Mouse (Mus musculus): ENCODE measurements around the gene Apba1. TPM values are rescaled to one million over a fixed set of nuclear protein-coding genes. Genes with fewer than 3 reads are reported as not detected.

The Apba1 gene
- polyA plus RNA-seq, 1 experiment from 2014 or later, result 0.46 TPM

DNA sequence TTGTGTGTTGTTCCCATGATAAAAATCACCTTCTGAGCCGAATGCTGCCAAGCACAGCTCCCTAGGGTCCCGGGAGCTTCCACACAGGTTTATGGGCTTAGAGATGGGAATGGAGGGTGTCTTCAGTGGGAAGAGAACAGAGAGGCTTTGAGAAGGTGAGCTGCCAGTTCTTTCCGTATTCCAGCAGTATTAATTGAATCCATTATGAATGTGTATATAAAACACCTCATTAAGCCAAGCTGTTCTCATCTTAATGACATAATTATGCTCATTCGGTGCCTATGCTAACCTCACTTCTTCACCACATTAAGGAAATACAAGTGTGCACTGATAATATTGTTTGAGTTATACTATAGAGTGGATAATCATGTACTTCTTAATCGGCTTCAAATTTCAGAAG is 147.1 kb downstream of the Apba1 start:
- Histone ChIP-seq H3K27me3 (ENCODE audit: control insufficient read depth, insufficient read depth, low read length) (no peaks in the 10 kb centered on the region), H3K9me3 (ENCODE audit: control insufficient read depth, low read length) (no peaks in the 10 kb centered on the region), H3K9ac (ENCODE audit: low read length) (no peak overlapping the region), H3K4me1 (ENCODE audit: control insufficient read depth in 2 of 2, insufficient read depth in 2 of 2, low read length in 2 of 2) (peaks cover 3 to 4% of the 10 kb centered on the region in 2 experiments; a peak in 2 of 4 replicates), H3K4me2 (ENCODE audit: low read length) (no peak overlapping the region), H3K27ac (replicated peaks in 1 of 2; ENCODE audit: control insufficient read depth in 1 of 2, insufficient read depth in 1 of 2, low read depth in 2 of 2, low read length in 2 of 2) (no peak overlapping the region), H3K4me3 (ENCODE audit: control insufficient read depth in 1 of 2, insufficient read depth in 1 of 2, low read depth in 1 of 2, low read length in 2 of 2) (no peak overlapping the region), H3K36me3 (ENCODE audit: control insufficient read depth, insufficient read depth, low read length) (no peaks in the 10 kb centered on the region)
- WGBS, result 82% methylated on average over 5 of the region's 5 CpGs
- no peak for ATAC-seq (ENCODE audit: insufficient number of reproducible peaks, insufficient read depth, low FRiP score, low read depth)

- no peak overlapping the region for H3K4me2 ChIP-seq (ENCODE audit: low read length)
- no peak overlapping the region for H3K27ac ChIP-seq (replicated peaks in 1 of 2; ENCODE audit: control insufficient read depth in 1 of 2, insufficient read depth in 1 of 2, low read depth in 2 of 2, low read length in 2 of 2)
- no peaks in the 10 kb centered on the region for H3K36me3 ChIP-seq (ENCODE audit: control insufficient read depth, insufficient read depth, low read length)
- 34% methylated on average over 4 of the region's 4 CpGs for WGBS
- H3K27me3 ChIP-seq (ENCODE audit: control insufficient read depth, insufficient read depth, low read length), result no peaks in the 10 kb centered on the region
- no peaks in the 10 kb centered on the region for H3K9me3 ChIP-seq (ENCODE audit: control insufficient read depth, low read length)
- no peak for ATAC-seq (ENCODE audit: insufficient number of reproducible peaks, insufficient read depth, low FRiP score, low read depth)
- peaks cover 3 to 4% of the 10 kb centered on the region in 2 experiments; a peak in 2 of 4 replicates for H3K4me1 ChIP-seq (ENCODE audit: control insufficient read depth in 2 of 2, insufficient read depth in 2 of 2, low read length in 2 of 2)
- no peak overlapping the region for H3K4me3 ChIP-seq (ENCODE audit: control insufficient read depth in 1 of 2, insufficient read depth in 1 of 2, low read depth in 1 of 2, low read length in 2 of 2)
- H3K9ac ChIP-seq (ENCODE audit: low read length), result no peak overlapping the region
Measured at GRCm38 (mm10) chr19:23910345-23910744, 151.7 kb downstream of the Apba1 start.

DNA sequence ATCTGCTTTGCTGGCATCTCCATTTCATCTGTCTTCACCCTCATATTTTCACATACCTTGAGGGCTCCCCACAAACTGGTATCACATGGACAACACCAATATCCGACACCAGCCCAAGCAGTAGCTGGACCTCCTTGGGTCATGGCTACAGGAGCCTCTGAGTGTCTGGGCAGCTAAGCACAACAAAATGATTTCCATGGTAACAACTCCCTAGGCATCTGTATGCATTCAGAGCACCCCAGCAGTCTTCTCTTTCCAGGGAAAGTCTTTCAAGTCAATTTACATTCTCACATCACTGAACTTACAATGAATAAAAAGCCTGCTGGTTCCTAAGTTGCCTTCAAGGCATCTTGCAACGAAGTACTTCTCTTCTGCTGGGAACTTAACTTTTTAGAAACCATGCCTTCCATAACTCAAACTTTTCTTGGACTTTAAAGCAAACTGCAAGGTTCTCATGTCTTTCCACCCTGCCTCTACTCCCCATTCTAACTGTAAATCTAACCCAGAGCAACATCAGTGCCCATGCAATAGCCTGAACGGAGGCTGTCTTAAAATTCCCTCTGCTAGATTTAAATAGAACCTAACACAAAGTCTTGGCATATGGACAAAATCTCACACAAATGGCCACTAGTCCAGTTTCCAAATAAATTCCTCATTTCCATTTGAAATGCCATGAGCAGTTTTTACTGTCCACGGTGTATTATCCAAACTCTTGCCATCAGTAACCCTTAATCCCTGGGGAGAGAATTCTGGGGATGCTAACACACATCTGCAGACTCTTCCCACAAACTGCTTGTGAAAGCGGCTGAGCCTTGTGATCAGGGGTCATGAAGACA is 160.9 kb downstream of the Apba1 start:
- Histone ChIP-seq H3K9ac (ENCODE audit: low read length) (no peak overlapping the region), H3K4me2 (ENCODE audit: low read length) (no peak overlapping the region), H3K27ac (replicated peaks in 1 of 2; ENCODE audit: control insufficient read depth in 1 of 2, insufficient read depth in 1 of 2, low read depth in 2 of 2, low read length in 2 of 2) (no peak overlapping the region), H3K9me3 (ENCODE audit: control insufficient read depth, low read length) (no peaks in the 10 kb centered on the region), H3K36me3 (ENCODE audit: control insufficient read depth, insufficient read depth, low read length) (no peaks in the 10 kb centered on the region), H3K4me1 (ENCODE audit: control insufficient read depth in 2 of 2, insufficient read depth in 2 of 2, low read length in 2 of 2) (peaks cover 0 to 6% of the 10 kb centered on the region in 2 experiments; a peak in 2 of 4 replicates), H3K27me3 (ENCODE audit: control insufficient read depth, insufficient read depth, low read length) (no peaks in the 10 kb centered on the region), H3K4me3 (ENCODE audit: control insufficient read depth in 1 of 2, insufficient read depth in 1 of 2, low read depth in 1 of 2, low read length in 2 of 2) (no peak overlapping the region)
- ATAC-seq (ENCODE audit: insufficient number of reproducible peaks, insufficient read depth, low FRiP score, low read depth), result no peak
- 79% methylated on average over 5 of the region's 5 CpGs for WGBS

DNA sequence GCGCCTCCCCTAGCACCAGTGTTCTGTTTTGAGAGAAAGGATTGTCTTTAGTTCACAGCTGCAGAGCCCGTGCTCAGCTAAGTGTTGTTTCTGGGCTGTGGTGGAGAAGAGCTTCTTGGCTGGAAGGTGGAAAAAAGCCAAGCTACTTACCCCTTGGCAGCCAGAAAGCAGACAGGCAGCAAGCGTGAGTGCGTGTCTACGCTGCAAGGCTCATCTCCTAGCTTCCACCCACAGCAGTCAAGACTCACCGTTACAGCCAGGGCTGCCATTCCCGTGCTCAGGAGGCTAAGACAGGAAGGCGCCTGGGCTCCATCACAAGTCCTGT is 161.5 kb downstream of the Apba1 start:
- Histone ChIP-seq H3K4me3 (ENCODE audit: control insufficient read depth in 1 of 2, insufficient read depth in 1 of 2, low read depth in 1 of 2, low read length in 2 of 2) (no peak overlapping the region), H3K9ac (ENCODE audit: low read length) (no peak overlapping the region), H3K27ac (replicated peaks in 1 of 2; ENCODE audit: control insufficient read depth in 1 of 2, insufficient read depth in 1 of 2, low read depth in 2 of 2, low read length in 2 of 2) (no peak overlapping the region), H3K4me2 (ENCODE audit: low read length) (no peak overlapping the region), H3K36me3 (ENCODE audit: control insufficient read depth, insufficient read depth, low read length) (no peaks in the 10 kb centered on the region), H3K9me3 (ENCODE audit: control insufficient read depth, low read length) (no peaks in the 10 kb centered on the region), H3K27me3 (ENCODE audit: control insufficient read depth, insufficient read depth, low read length) (no peaks in the 10 kb centered on the region), H3K4me1 (ENCODE audit: control insufficient read depth in 2 of 2, insufficient read depth in 2 of 2, low read length in 2 of 2) (peaks cover 0 to 6% of the 10 kb centered on the region in 2 experiments; a peak in 2 of 4 replicates)
- no peak for ATAC-seq (ENCODE audit: insufficient number of reproducible peaks, insufficient read depth, low FRiP score, low read depth)
- WGBS, result 74% methylated on average over 8 of the region's 8 CpGs

DNA sequence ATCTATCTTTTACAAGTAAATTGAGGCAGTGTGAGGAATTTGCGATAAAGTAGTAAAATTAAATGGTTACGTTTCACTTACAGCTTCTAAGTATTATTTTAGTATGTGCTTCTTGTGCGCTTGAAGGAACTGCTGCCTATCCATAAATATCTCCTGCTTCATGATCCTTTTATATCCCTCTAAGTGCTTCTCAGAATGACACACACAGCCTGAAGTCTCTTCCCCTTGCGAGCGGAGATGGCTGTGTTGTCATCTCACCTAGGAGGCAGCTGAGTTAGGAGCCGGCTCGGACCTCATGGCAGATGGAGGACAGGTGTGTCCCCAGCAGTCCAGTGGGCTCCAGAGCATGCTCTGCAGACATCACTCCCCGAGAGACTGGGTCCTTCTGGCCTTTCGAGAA is 163.9 kb downstream of the Apba1 start:
- H3K27ac ChIP-seq (replicated peaks in 1 of 2; ENCODE audit: control insufficient read depth in 1 of 2, insufficient read depth in 1 of 2, low read depth in 2 of 2, low read length in 2 of 2), result no peak overlapping the region
- H3K4me3 ChIP-seq (ENCODE audit: control insufficient read depth in 1 of 2, insufficient read depth in 1 of 2, low read depth in 1 of 2, low read length in 2 of 2), result no peak overlapping the region
- 71% methylated on average over 9 of the region's 9 CpGs for WGBS
- peaks cover 0 to 6% of the 10 kb centered on the region in 2 experiments; a peak in 2 of 4 replicates for H3K4me1 ChIP-seq (ENCODE audit: control insufficient read depth in 2 of 2, insufficient read depth in 2 of 2, low read length in 2 of 2)
- H3K9me3 ChIP-seq (ENCODE audit: control insufficient read depth, low read length), result no peaks in the 10 kb centered on the region
- H3K36me3 ChIP-seq (ENCODE audit: control insufficient read depth, insufficient read depth, low read length), result no peaks in the 10 kb centered on the region
- H3K27me3 ChIP-seq (ENCODE audit: control insufficient read depth, insufficient read depth, low read length), result no peaks in the 10 kb centered on the region
- H3K4me2 ChIP-seq (ENCODE audit: low read length), result no peak overlapping the region
- no peak for ATAC-seq (ENCODE audit: insufficient number of reproducible peaks, insufficient read depth, low FRiP score, low read depth)
- no peak overlapping the region for H3K9ac ChIP-seq (ENCODE audit: low read length)

GRCm38 (mm10) chr19:23924057-23924456 is 165.4 kb downstream of the Apba1 start:
- no peaks in the 10 kb centered on the region for H3K36me3 ChIP-seq (ENCODE audit: control insufficient read depth, insufficient read depth, low read length)
- H3K9ac ChIP-seq (ENCODE audit: low read length), result no peak overlapping the region
- WGBS, result 78% methylated on average over 6 of the region's 6 CpGs
- no peak overlapping the region for H3K4me3 ChIP-seq (ENCODE audit: control insufficient read depth in 1 of 2, insufficient read depth in 1 of 2, low read depth in 1 of 2, low read length in 2 of 2)
- no peak overlapping the region for H3K27ac ChIP-seq (replicated peaks in 1 of 2; ENCODE audit: control insufficient read depth in 1 of 2, insufficient read depth in 1 of 2, low read depth in 2 of 2, low read length in 2 of 2)
- H3K4me1 ChIP-seq (ENCODE audit: control insufficient read depth in 2 of 2, insufficient read depth in 2 of 2, low read length in 2 of 2), result peaks cover 0 to 6% of the 10 kb centered on the region in 2 experiments; a peak in 2 of 4 replicates
- no peaks in the 10 kb centered on the region for H3K27me3 ChIP-seq (ENCODE audit: control insufficient read depth, insufficient read depth, low read length)
- ATAC-seq (ENCODE audit: insufficient number of reproducible peaks, insufficient read depth, low FRiP score, low read depth), result no peak
- H3K9me3 ChIP-seq (ENCODE audit: control insufficient read depth, low read length), result no peaks in the 10 kb centered on the region
- H3K4me2 ChIP-seq (ENCODE audit: low read length), result no peak overlapping the region

- Histone ChIP-seq H3K4me3 (ENCODE audit: control insufficient read depth in 1 of 2, insufficient read depth in 1 of 2, low read depth in 1 of 2, low read length in 2 of 2) (no peak overlapping the region), H3K9me3 (ENCODE audit: control insufficient read depth, low read length) (no peaks in the 10 kb centered on the region), H3K4me1 (ENCODE audit: control insufficient read depth in 2 of 2, insufficient read depth in 2 of 2, low read length in 2 of 2) (peaks cover 0 to 6% of the 10 kb centered on the region in 2 experiments; a peak in 2 of 4 replicates), H3K27ac (replicated peaks in 1 of 2; ENCODE audit: control insufficient read depth in 1 of 2, insufficient read depth in 1 of 2, low read depth in 2 of 2, low read length in 2 of 2) (no peak overlapping the region), H3K27me3 (ENCODE audit: control insufficient read depth, insufficient read depth, low read length) (no peaks in the 10 kb centered on the region), H3K4me2 (ENCODE audit: low read length) (no peak overlapping the region), H3K36me3 (ENCODE audit: control insufficient read depth, insufficient read depth, low read length) (no peaks in the 10 kb centered on the region), H3K9ac (ENCODE audit: low read length) (no peak overlapping the region)
- 71% methylated on average over 9 of the region's 9 CpGs for WGBS
- ATAC-seq (ENCODE audit: insufficient number of reproducible peaks, insufficient read depth, low FRiP score, low read depth), result no peak
Measured at GRCm38 (mm10) chr19:23924791-23925190, 166.1 kb downstream of the Apba1 start.

GRCm38 (mm10) chr19:23925541-23925940 is 166.9 kb downstream of the Apba1 start:
- ATAC-seq (ENCODE audit: insufficient number of reproducible peaks, insufficient read depth, low FRiP score, low read depth), result no peak
- Histone ChIP-seq H3K9me3 (ENCODE audit: control insufficient read depth, low read length) (no peaks in the 10 kb centered on the region), H3K4me3 (ENCODE audit: control insufficient read depth in 1 of 2, insufficient read depth in 1 of 2, low read depth in 1 of 2, low read length in 2 of 2) (no peak overlapping the region), H3K4me2 (ENCODE audit: low read length) (no peak overlapping the region), H3K36me3 (ENCODE audit: control insufficient read depth, insufficient read depth, low read length) (no peaks in the 10 kb centered on the region), H3K27ac (replicated peaks in 1 of 2; ENCODE audit: control insufficient read depth in 1 of 2, insufficient read depth in 1 of 2, low read depth in 2 of 2, low read length in 2 of 2) (no peak overlapping the region), H3K9ac (ENCODE audit: low read length) (no peak overlapping the region), H3K4me1 (ENCODE audit: control insufficient read depth in 2 of 2, insufficient read depth in 2 of 2, low read length in 2 of 2) (peaks cover 0 to 6% of the 10 kb centered on the region in 2 experiments; a peak in 2 of 4 replicates), H3K27me3 (ENCODE audit: control insufficient read depth, insufficient read depth, low read length) (no peaks in the 10 kb centered on the region)
- 78% methylated on average over 5 of the region's 5 CpGs for WGBS

Measured in heart, embryonic 14.5 days (tissue).